Mouse (Mus musculus) liver, embryonic 12.5 days (tissue): ENCODE data around the gene Car1. TPM values are rescaled to one million over a fixed set of nuclear protein-coding genes. Genes with fewer than 3 reads are reported as not detected.
"Not testable (repeated sequence)": the region's sequence is repeated elsewhere in the genome, so short reads cannot be mapped to it uniquely, and the experiment has no call there.

ENCODE experiments used
- ATAC-seq: fragments of 200-750 bp; cut with Nextera tagmentation; 2 replicates; pipeline ENCODE4 v1.8.0; 2017; ENCODE audit warnings: moderate number of reproducible peaks, mild to moderate bottlenecking, moderate library complexity
- H3K27ac ChIP-seq: fragments of 300-500 bp; sonication (generic); 2 replicates; pipeline ENCODE4 v1.5.1; 2016; ENCODE audit warnings: mild to moderate bottlenecking
- H3K27me3 ChIP-seq: fragments of 300-500 bp; sonication (generic); replicated peaks from 2 replicates; pipeline ENCODE4 v1.6.1; 2016; ENCODE audit warnings: mild to moderate bottlenecking, moderate library complexity
- H3K36me3 ChIP-seq: fragments of 300-500 bp; sonication (generic); 2 replicates; pipeline ENCODE4 v1.6.1; 2016; ENCODE audit warnings: mild to moderate bottlenecking, moderate library complexity
- H3K4me1 ChIP-seq: fragments of 300-500 bp; sonication (generic); 2 replicates; pipeline ENCODE4 v1.6.1; 2016
- H3K4me2 ChIP-seq: fragments of 300-500 bp; sonication (generic); 2 replicates; pipeline ENCODE4 v1.6.1; 2016; ENCODE audit warnings: mild to moderate bottlenecking, moderate library complexity
- H3K4me3 ChIP-seq: fragments of 300-500 bp; sonication (generic); 2 replicates; pipeline ENCODE4 v1.5.1; 2016; ENCODE audit warnings: mild to moderate bottlenecking, moderate library complexity
- H3K9ac ChIP-seq: fragments of 300-500 bp; sonication (generic); 2 replicates; pipeline ENCODE4 v1.6.1; 2016; ENCODE audit warnings: mild to moderate bottlenecking, moderate library complexity
- H3K9me3 ChIP-seq: fragments of 300-500 bp; sonication (generic); replicated peaks from 2 replicates; pipeline ENCODE4 v1.6.1; 2016; ENCODE audit warnings: mild to moderate bottlenecking, moderate library complexity
- WGBS: fragments of 180-500 bp; shearing (Covaris S2); methylation state at CpG from one replicate; pipeline ENCODE4 v1.1.7; 2016; ENCODE audit not compliant: insufficient replicate concordance; 5-methylcytosine and 5-hydroxymethylcytosine counted together
- polyA plus RNA-seq: library from polyadenylated mRNA; unstranded; fragments of >200 nt; fragmentation: Nextera tagmentation; extraction: Ambion mirVana; gene quantifications from 2 replicates; pipeline ENCODE4 v1.2.1, GENCODE M21; 2016

Gene Car1
- polyA plus RNA-seq, 1 experiment from 2014 or later = 41.1 TPM

GRCm38 (mm10) chr3:14776497-14777162 is 31.5 kb downstream of the Car1 start:
- not testable (repeated sequence) for H3K9ac ChIP-seq, H3K27ac ChIP-seq, H3K27me3 ChIP-seq, H3K4me2 ChIP-seq, H3K4me1 ChIP-seq, ATAC-seq, H3K4me3 ChIP-seq, H3K9me3 ChIP-seq, H3K36me3 ChIP-seq
- 47% methylated on average over 3 of the region's 3 CpGs for WGBS

- H3K4me2 ChIP-seq, H3K4me3 ChIP-seq, ATAC-seq, H3K9ac ChIP-seq, H3K27me3 ChIP-seq, H3K4me1 ChIP-seq, H3K9me3 ChIP-seq, H3K36me3 ChIP-seq, H3K27ac ChIP-seq: not testable (repeated sequence)
- 70% methylated on average over 1 of the region's 1 CpGs for WGBS
These were observed 33.6 kb downstream of the Car1 start for GRCm38 (mm10) chr3:14774539-14774938.

- not testable (repeated sequence) for H3K9ac ChIP-seq, H3K27me3 ChIP-seq, H3K27ac ChIP-seq, H3K4me2 ChIP-seq, H3K4me1 ChIP-seq, ATAC-seq, H3K9me3 ChIP-seq, H3K4me3 ChIP-seq, H3K36me3 ChIP-seq
- 68% methylated on average over 1 of the region's 1 CpGs for WGBS
These were observed 35.7 kb downstream of the Car1 start for GRCm38 (mm10) chr3:14772473-14772872.

- Histone ChIP-seq H3K4me1 (no peaks in the 10 kb centered on the region), H3K9ac (no peak overlapping the region), H3K9me3 (no peaks in the 10 kb centered on the region), H3K27me3 (no peaks in the 10 kb centered on the region), H3K36me3 (no peaks in the 10 kb centered on the region), H3K4me3 (no peak overlapping the region), H3K4me2 (no peak overlapping the region), H3K27ac (no peak overlapping the region)
- 42% methylated on average over 2 of the region's 2 CpGs for WGBS
- no peak for ATAC-seq
These were observed 43.2 kb downstream of the Car1 start for GRCm38 (mm10) chr3:14764755-14765566.

GRCm38 (mm10) chr3:14755716-14756115 is 52.5 kb downstream of the Car1 start:
- Histone ChIP-seq H3K27ac (no peak overlapping the region), H3K27me3 (no peaks in the 10 kb centered on the region), H3K4me3 (no peak overlapping the region), H3K4me1 (no peaks in the 10 kb centered on the region), H3K4me2 (no peak overlapping the region), H3K9ac (no peak overlapping the region), H3K9me3 (no peaks in the 10 kb centered on the region), H3K36me3 (no peaks in the 10 kb centered on the region)
- ATAC-seq = no peak
- WGBS = 71% methylated on average over 1 of the region's 1 CpGs

GRCm38 (mm10) chr3:14746041-14746440 is 62.1 kb downstream of the Car1 start:
- no peak overlapping the region for H3K4me2 ChIP-seq
- no peaks in the 10 kb centered on the region for H3K27me3 ChIP-seq
- H3K36me3 ChIP-seq = no peaks in the 10 kb centered on the region
- no peak overlapping the region for H3K9ac ChIP-seq
- no peaks in the 10 kb centered on the region for H3K9me3 ChIP-seq
- no peak for ATAC-seq
- H3K4me3 ChIP-seq = no peak overlapping the region
- H3K27ac ChIP-seq = no peak overlapping the region
- no peaks in the 10 kb centered on the region for H3K4me1 ChIP-seq
- 77% methylated on average over 3 of the region's 3 CpGs for WGBS

GRCm38 (mm10) chr3:14738261-14738660 is 69.9 kb downstream of the Car1 start:
- H3K27me3 ChIP-seq = no peaks in the 10 kb centered on the region
- H3K9ac ChIP-seq = no peak overlapping the region
- no peaks in the 10 kb centered on the region for H3K4me1 ChIP-seq
- no peak overlapping the region for H3K27ac ChIP-seq
- H3K36me3 ChIP-seq = no peaks in the 10 kb centered on the region
- H3K4me3 ChIP-seq = no peak overlapping the region
- H3K4me2 ChIP-seq = no peak overlapping the region
- WGBS = 81% methylated on average over 2 of the region's 2 CpGs
- no peaks in the 10 kb centered on the region for H3K9me3 ChIP-seq
- no peak for ATAC-seq

GRCm38 (mm10) chr3:14727496-14727895 is 80.7 kb downstream of the Car1 start:
- H3K4me3 ChIP-seq, H3K9ac ChIP-seq, H3K36me3 ChIP-seq, H3K9me3 ChIP-seq, H3K4me2 ChIP-seq, ATAC-seq, H3K4me1 ChIP-seq, H3K27me3 ChIP-seq, H3K27ac ChIP-seq: not testable (repeated sequence)
- 71% methylated on average over 1 of the region's 1 CpGs for WGBS

GRCm38 (mm10) chr3:14725462-14725861 is 82.7 kb downstream of the Car1 start:
- H3K4me3 ChIP-seq, H3K27ac ChIP-seq, H3K9ac ChIP-seq, H3K4me2 ChIP-seq, ATAC-seq, H3K27me3 ChIP-seq, H3K36me3 ChIP-seq, H3K4me1 ChIP-seq, H3K9me3 ChIP-seq: not testable (repeated sequence)

Other genes with a start within 250 kb of the Car1 start
- 402 and 414 TPM in 2 replicates for gene 1810022K09Rik, start 197.1 kb downstream of the Car1 start, polyA plus RNA-seq
- gene Car13, start 166.6 kb downstream of the Car1 start, polyA plus RNA-seq = 1.6 and 1.7 TPM in 2 replicates
- 8.2 and 8.5 TPM in 2 replicates for gene Car3, start 55.1 kb upstream of the Car1 start, polyA plus RNA-seq
- 2,168 and 2,210 TPM in 2 replicates for gene Car2, start 77.9 kb upstream of the Car1 start, polyA plus RNA-seq